Mouse (Mus musculus): ENCODE measurements around the gene Smoc2. TPM values are rescaled to one million over a fixed set of nuclear protein-coding genes. Genes with fewer than 3 reads are reported as not detected.

Smoc2 gene
- total and polyA plus RNA-seq, 2 experiments from 2014 or later, result 4.5 to 5.2 TPM

DNA sequence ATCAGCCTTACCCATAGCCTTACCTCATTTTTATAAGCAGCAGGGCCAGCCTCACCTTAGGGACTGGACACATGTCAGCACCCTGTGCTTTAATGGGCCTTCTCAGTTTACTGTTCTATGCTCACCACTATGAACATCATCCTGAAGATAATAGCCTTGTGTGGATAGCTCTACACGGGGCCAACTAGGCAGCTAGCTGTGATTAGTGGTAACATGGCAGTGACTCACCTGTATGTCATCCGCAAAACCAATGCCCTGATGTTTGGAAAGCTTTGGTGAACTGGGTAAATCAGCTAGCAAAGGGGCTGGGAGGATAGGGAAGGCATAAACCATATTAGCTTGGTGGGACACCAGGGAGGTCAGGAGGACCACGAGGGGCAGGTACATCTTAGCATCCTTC, 100.7 kb downstream of the Smoc2 start:
- H3K4me2 ChIP-seq (ENCODE audit: low read depth, low read length, poor library complexity, severe bottlenecking), result no peak overlapping the region
- no peak overlapping the region for H3K4me3 ChIP-seq (ENCODE audit: low read depth, low read length)
- no peak overlapping the region for H3K9ac ChIP-seq (replicated peaks; ENCODE audit: low read length, poor library complexity, severe bottlenecking)
- DNase-seq (ENCODE audit: low spot score) (no peak), ATAC-seq (ENCODE audit: low FRiP score) (no peak)
- 83% methylated on average over 3 of the region's 3 CpGs for WGBS
- no peak for TF ChIP-seq CTCF (IDR thresholded peaks at IDR 0.05)
- H3K36me3 ChIP-seq (ENCODE audit: insufficient read depth, low read length), result no peaks in the 10 kb centered on the region
- H3K9me3 ChIP-seq (ENCODE audit: low read length), result no peaks in the 10 kb centered on the region
- H3K27me3 ChIP-seq (ENCODE audit: insufficient read depth, low read length), result no peaks in the 10 kb centered on the region
- H3K4me1 ChIP-seq (ENCODE audit: insufficient read depth, low read length), result no peaks in the 10 kb centered on the region
- H3K27ac ChIP-seq (ENCODE audit: low read depth, low read length), result no peak overlapping the region

DNA sequence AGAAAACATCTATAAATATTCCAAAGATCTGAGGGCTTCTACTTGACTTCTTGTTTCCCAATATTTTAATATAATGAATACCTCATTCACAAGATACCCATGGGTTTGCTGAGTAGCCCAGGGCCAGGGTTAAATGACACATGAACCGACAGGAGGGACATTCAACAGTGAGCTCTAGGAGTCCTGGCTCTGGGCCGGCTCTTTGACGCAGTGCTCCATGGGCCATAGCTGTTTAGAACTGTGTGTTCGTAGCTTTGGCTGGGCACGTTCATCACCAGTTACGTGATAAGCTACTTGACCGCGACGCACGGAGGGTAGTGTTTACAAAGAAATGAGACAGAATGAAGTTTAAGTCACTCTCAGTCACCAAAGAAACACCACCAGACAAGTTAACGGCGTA, 101.2 kb downstream of the Smoc2 start:
- H3K4me1 ChIP-seq (ENCODE audit: insufficient read depth, low read length), result no peaks in the 10 kb centered on the region
- ATAC-seq (ENCODE audit: low FRiP score), result no peak
- no peak for TF ChIP-seq CTCF (IDR thresholded peaks at IDR 0.05)
- no peak overlapping the region for H3K9ac ChIP-seq (replicated peaks; ENCODE audit: low read length, poor library complexity, severe bottlenecking)
- WGBS, result 82% methylated on average over 12 of the region's 12 CpGs
- no peak overlapping the region for H3K27ac ChIP-seq (ENCODE audit: low read depth, low read length)
- no peak overlapping the region for H3K4me3 ChIP-seq (ENCODE audit: low read depth, low read length)
- H3K36me3 ChIP-seq (ENCODE audit: insufficient read depth, low read length), result no peaks in the 10 kb centered on the region
- H3K9me3 ChIP-seq (ENCODE audit: low read length), result no peaks in the 10 kb centered on the region
- DNase-seq (ENCODE audit: low spot score), result no peak
- H3K27me3 ChIP-seq (ENCODE audit: insufficient read depth, low read length), result no peaks in the 10 kb centered on the region
- no peak overlapping the region for H3K4me2 ChIP-seq (ENCODE audit: low read depth, low read length, poor library complexity, severe bottlenecking)

DNA sequence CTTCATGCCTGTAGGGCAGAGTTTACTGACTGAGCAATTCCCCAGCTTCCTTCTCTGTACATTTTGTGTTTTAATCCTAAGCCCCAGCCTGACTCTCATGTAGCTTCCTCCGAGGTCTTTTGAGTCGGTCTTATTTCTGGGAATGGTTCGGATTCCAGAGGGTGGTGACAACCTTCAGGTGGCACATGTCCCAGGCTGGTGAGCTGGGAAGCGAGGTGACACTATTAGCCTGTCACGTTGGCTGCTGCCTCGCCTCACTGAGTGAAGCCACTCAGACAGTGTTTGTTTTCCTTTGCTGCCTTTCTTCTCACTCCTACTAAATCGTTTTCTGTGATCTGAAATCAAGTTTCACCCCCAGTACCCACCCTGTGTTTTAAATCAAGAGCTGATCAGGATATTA, 102.2 kb downstream of the Smoc2 start:
- H3K36me3 ChIP-seq (ENCODE audit: insufficient read depth, low read length), result no peaks in the 10 kb centered on the region
- H3K4me1 ChIP-seq (ENCODE audit: insufficient read depth, low read length), result no peaks in the 10 kb centered on the region
- no peaks in the 10 kb centered on the region for H3K27me3 ChIP-seq (ENCODE audit: insufficient read depth, low read length)
- no peak overlapping the region for H3K27ac ChIP-seq (ENCODE audit: low read depth, low read length)
- no peak for TF ChIP-seq CTCF (IDR thresholded peaks at IDR 0.05)
- no peak overlapping the region for H3K9ac ChIP-seq (replicated peaks; ENCODE audit: low read length, poor library complexity, severe bottlenecking)
- ATAC-seq (ENCODE audit: low FRiP score) (no peak), DNase-seq (ENCODE audit: low spot score) (no peak)
- no peak overlapping the region for H3K4me2 ChIP-seq (ENCODE audit: low read depth, low read length, poor library complexity, severe bottlenecking)
- no peak overlapping the region for H3K4me3 ChIP-seq (ENCODE audit: low read depth, low read length)
- H3K9me3 ChIP-seq (ENCODE audit: low read length), result no peaks in the 10 kb centered on the region
- WGBS, result 56% methylated on average over 7 of the region's 7 CpGs

DNA sequence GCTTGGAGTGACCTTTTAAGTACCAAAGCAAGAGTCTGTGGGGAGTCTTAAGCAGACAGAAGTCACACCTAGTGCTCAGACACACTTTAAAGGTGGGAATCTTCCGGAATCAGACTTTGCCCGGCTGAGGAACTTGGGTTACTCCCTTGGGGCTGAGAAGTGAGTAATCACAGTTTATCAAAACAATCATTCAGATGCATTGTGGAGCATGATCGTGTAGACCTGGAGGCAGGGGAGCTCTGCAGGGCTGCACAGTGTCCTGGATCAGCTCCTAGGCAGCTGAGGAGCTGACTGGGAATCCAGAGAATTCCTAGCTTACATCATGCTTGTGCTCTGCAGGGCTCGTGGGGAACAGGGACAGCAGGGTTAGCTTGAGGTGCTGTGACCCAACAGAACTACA, 104.7 kb downstream of the Smoc2 start:
- no peak for DNase-seq (ENCODE audit: low spot score)
- Histone ChIP-seq H3K36me3 (ENCODE audit: insufficient read depth, low read length) (no peaks in the 10 kb centered on the region), H3K4me1 (ENCODE audit: insufficient read depth, low read length) (no peaks in the 10 kb centered on the region), H3K27me3 (ENCODE audit: insufficient read depth, low read length) (no peaks in the 10 kb centered on the region), H3K27ac (ENCODE audit: low read depth, low read length) (no peak overlapping the region), H3K4me2 (ENCODE audit: low read depth, low read length, poor library complexity, severe bottlenecking) (no peak overlapping the region), H3K9me3 (ENCODE audit: low read length) (no peaks in the 10 kb centered on the region), H3K4me3 (ENCODE audit: low read depth, low read length) (no peak overlapping the region), H3K9ac (replicated peaks; ENCODE audit: low read length, poor library complexity, severe bottlenecking) (no peak overlapping the region)
- WGBS, result 84% methylated on average over 4 of the region's 4 CpGs
- no peak for TF ChIP-seq CTCF (IDR thresholded peaks at IDR 0.05)
- ATAC-seq (ENCODE audit: low FRiP score), result no peak

DNA sequence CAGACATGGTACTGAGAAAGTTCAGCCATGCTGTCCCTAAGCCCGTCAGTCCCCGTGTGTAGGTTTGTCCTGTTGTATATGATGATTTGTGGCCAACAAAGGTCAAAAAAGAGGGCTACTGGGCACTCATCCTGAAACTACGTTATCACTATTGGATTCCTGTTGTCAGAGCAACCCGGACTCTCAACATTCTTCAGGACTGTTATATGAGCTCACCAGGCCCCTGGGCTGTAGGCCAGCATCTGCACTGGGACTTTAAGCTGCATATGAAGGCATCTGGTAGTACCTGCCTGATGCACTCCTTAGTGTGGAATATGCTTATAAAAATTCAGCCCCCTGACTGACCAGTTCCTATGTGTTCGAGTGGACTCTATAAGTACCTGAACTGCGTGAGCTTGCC, 105.7 kb downstream of the Smoc2 start:
- no peak overlapping the region for H3K4me2 ChIP-seq (ENCODE audit: low read depth, low read length, poor library complexity, severe bottlenecking)
- no peaks in the 10 kb centered on the region for H3K4me1 ChIP-seq (ENCODE audit: insufficient read depth, low read length)
- no peak overlapping the region for H3K27ac ChIP-seq (ENCODE audit: low read depth, low read length)
- H3K9me3 ChIP-seq (ENCODE audit: low read length), result no peaks in the 10 kb centered on the region
- no peak overlapping the region for H3K4me3 ChIP-seq (ENCODE audit: low read depth, low read length)
- H3K9ac ChIP-seq (replicated peaks; ENCODE audit: low read length, poor library complexity, severe bottlenecking), result no peak overlapping the region
- H3K27me3 ChIP-seq (ENCODE audit: insufficient read depth, low read length), result no peaks in the 10 kb centered on the region
- ATAC-seq (ENCODE audit: low FRiP score) (no peak), DNase-seq (ENCODE audit: low spot score) (no peak)
- no peaks in the 10 kb centered on the region for H3K36me3 ChIP-seq (ENCODE audit: insufficient read depth, low read length)
- no peak for TF ChIP-seq CTCF (IDR thresholded peaks at IDR 0.05)
- WGBS, result 95% methylated on average over 6 of the region's 6 CpGs

DNA sequence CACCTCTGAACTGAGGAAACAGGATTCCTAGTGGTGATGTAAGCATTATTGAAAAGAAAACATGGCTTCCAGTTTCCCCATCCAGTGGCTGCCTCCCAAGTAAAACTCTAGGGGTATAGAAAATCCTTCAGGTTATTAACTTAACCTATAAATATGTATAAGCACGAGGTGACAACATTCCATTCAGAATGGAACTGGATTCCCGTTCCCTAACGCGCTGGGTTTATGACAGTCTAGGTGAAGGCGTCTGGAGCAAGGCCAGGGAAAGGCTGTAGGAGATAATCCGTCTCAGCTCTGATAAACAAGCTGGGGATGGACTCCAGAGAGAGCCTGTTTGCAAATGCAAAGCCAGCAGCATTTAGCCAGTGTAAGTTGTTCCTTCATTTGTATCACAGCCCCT, 108.0 kb downstream of the Smoc2 start:
- no peaks in the 10 kb centered on the region for H3K27me3 ChIP-seq (ENCODE audit: insufficient read depth, low read length)
- no peak for TF ChIP-seq CTCF (IDR thresholded peaks at IDR 0.05)
- DNase-seq (ENCODE audit: low spot score) (no peak), ATAC-seq (ENCODE audit: low FRiP score) (no peak)
- no peaks in the 10 kb centered on the region for H3K36me3 ChIP-seq (ENCODE audit: insufficient read depth, low read length)
- H3K4me2 ChIP-seq (ENCODE audit: low read depth, low read length, poor library complexity, severe bottlenecking), result no peak overlapping the region
- no peak overlapping the region for H3K27ac ChIP-seq (ENCODE audit: low read depth, low read length)
- no peak overlapping the region for H3K9ac ChIP-seq (replicated peaks; ENCODE audit: low read length, poor library complexity, severe bottlenecking)
- 40% methylated on average over 6 of the region's 6 CpGs for WGBS
- H3K4me1 ChIP-seq (ENCODE audit: insufficient read depth, low read length), result no peaks in the 10 kb centered on the region
- no peak overlapping the region for H3K4me3 ChIP-seq (ENCODE audit: low read depth, low read length)
- H3K9me3 ChIP-seq (ENCODE audit: low read length), result no peaks in the 10 kb centered on the region

DNA sequence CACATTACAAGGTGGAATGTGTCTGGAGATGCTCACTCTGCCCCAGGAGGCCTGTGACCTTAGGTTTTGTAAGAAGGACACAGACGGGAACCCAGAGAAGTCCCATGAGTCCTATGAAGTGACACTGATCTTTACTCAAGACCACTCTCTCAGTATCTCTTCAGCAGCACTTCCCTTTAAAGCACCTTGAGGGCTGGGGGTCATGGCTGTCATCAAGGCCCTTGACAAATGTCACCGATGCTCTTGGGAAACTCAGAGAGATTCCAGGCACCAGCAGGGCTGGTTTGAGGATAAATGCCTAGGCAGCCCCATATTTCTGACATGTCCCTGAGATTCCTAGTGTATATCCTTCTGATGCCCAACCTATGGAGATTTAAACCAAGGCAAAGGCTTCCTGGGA, 113.1 kb downstream of the Smoc2 start:
- no peak for ATAC-seq (ENCODE audit: low FRiP score)
- H3K4me1 ChIP-seq (ENCODE audit: insufficient read depth, low read length), result no peaks in the 10 kb centered on the region
- no peak overlapping the region for H3K27ac ChIP-seq (ENCODE audit: low read depth, low read length)
- H3K4me3 ChIP-seq (ENCODE audit: low read depth, low read length), result no peak overlapping the region
- H3K9me3 ChIP-seq (ENCODE audit: low read length), result no peaks in the 10 kb centered on the region
- H3K36me3 ChIP-seq (ENCODE audit: insufficient read depth, low read length), result no peaks in the 10 kb centered on the region
- no peak for TF ChIP-seq CTCF (IDR thresholded peaks at IDR 0.05)
- no peak overlapping the region for H3K4me2 ChIP-seq (ENCODE audit: low read depth, low read length, poor library complexity, severe bottlenecking)
- WGBS, result 84% methylated on average over 2 of the region's 2 CpGs
- H3K9ac ChIP-seq (replicated peaks; ENCODE audit: low read length, poor library complexity, severe bottlenecking), result no peak overlapping the region
- no peaks in the 10 kb centered on the region for H3K27me3 ChIP-seq (ENCODE audit: insufficient read depth, low read length)
- DNase-seq (ENCODE audit: low spot score), result no peak
